Mouse (Mus musculus) myocyte (in vitro differentiated cells): Measurements from ENCODE around the gene Itga5.

Source experiments
- E2F4 ChIP-seq: IDR thresholded peaks from one replicate; pipeline ENCODE4 v1.6.1; 2011; ENCODE audit warnings: mild to moderate bottlenecking, control low read depth, moderate library complexity; ENCODE audit not compliant: insufficient read depth
- MYOD1 ChIP-seq, 3 experiments: IDR thresholded peaks; one replicate each; pipeline ENCODE4 v1.6.1; 2011; ENCODE audit warnings: control low read depth in 2 of 3, low read depth in 2 of 3, mild to moderate bottlenecking in 2 of 3, moderate library complexity in 1 of 3; ENCODE audit not compliant: insufficient read length in 2 of 3, control insufficient read depth in 1 of 3
- POLR2A ChIP-seq: IDR thresholded peaks from one replicate; pipeline ENCODE4 v1.6.1; 2011; ENCODE audit warnings: low read depth, mild to moderate bottlenecking, control low read depth, moderate library complexity; ENCODE audit not compliant: insufficient read length
- TCF12 ChIP-seq: IDR thresholded peaks from one replicate; pipeline ENCODE4 v1.6.1; 2011; ENCODE audit warnings: mild to moderate bottlenecking, control low read depth; ENCODE audit not compliant: poor library complexity, insufficient read depth, severe bottlenecking
- USF1 ChIP-seq: IDR thresholded peaks from one replicate; pipeline ENCODE4 v1.6.1; 2011; ENCODE audit warnings: low read depth, mild to moderate bottlenecking, control low read depth, moderate library complexity

DNA sequence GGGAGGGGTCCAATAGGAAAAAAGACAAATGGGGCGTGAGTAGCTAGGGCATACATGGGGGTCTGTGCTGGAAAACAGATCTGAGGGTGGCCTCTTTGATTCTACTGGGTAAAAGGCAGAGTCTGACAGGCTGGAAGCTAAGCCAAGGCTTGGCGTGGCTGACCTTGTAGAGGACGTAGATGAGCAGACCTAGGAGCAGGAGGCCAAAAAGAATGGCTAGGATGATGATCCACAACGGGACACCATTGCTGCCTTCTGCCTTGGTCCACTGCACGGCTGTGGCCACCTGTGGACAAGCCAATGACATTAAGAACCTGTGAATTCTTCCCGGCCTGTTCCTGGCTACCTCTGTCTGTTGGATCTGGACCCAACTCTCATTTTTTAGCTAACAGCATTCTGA, 20.8 kb downstream of the Itga5 start:
- no peak for TF ChIP-seq TCF12
- no peak for TF ChIP-seq POLR2A
- TF ChIP-seq MYOD1 (IDR thresholded peaks at IDR 0.05; ENCODE audit: control insufficient read depth in 1 of 3, insufficient read length in 2 of 3, low read depth in 2 of 3) = no peak
- no peak for TF ChIP-seq E2F4
- TF ChIP-seq USF1 = no peak
